Mouse (Mus musculus): ENCODE data around the gene Slc39a11.
A peak's percentile ranks its signal among the peaks of the same experiment; 100 is the strongest.

The Slc39a11 gene

DNA sequence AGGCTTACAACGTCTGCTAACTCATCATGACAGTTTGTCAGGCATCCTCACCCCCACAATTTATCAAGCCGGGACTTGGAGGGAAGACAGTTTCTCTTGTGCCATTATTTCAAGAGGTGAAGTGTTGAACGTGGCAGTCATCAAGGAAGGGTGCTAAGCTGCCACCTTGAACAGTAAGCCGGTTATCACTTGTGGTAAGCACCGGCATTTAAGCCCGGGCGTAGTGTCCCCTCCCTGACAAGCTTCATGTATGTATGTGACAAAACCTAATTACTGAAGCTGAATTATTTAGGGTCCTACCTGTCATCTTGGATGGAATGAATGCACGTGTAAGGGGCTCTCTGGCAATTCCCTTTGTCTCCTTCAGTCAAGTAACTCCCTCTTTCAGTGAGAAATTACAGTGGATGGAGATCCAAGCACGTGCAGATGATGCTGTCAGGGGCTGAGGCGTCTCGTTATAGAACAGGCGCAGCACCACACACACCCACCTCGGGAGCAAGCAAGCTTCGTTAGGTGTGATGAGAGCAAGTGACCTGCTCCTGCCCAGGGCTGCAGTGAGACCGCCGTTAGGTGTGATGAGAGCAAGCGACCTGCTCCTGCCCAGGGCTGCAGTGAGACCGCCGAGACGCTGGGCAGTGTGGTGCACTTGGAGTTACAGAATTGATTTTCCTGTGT is 149.1 kb downstream of the Slc39a11 start:
- no peak for DNase-seq

DNA sequence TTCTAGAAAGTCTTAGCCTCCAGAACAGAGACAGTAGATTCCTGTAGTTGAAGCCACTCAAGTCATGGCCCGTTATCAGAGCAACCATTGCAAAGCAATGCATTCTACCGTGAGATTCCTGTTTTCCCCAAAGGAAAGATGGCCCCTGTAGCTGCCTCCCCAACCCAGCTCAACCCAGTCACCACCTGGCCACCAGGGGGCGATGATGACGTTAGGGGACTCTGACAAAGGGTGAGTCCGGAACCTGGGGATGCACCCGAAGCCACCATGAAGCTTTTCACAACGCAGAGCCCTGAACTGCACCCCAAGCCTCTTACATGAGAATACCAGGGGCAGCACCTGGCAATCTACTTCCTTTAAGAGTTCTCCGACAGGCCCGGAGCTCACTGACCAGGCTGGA is 151.0 kb downstream of the Slc39a11 start:
- no peak for DNase-seq

DNA sequence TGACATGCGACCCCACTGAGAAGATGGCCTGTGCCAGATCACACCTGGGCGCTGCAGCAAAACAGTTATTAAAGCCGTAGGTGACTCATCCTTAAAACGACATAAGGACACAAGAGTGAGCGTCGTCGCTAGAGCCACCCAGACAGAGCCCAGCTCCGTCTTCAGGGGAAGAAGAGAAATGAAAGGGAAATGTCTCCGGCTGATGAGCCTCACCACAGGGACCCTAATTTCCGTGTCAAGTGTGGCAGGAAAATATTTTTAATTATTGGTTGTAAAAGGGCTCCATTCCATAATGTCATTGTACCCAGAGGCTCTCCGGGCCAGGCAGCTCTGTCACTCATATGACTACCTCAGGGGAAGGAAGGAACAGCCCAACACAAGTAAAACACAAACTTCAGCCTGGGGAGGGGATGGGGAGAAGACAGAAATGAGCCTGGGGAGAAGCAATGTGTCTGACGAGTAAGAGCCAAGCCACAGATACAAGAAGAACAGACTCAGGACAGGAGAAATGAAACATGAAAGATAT is 155.8 kb downstream of the Slc39a11 start:
- no peak for DNase-seq

DNA sequence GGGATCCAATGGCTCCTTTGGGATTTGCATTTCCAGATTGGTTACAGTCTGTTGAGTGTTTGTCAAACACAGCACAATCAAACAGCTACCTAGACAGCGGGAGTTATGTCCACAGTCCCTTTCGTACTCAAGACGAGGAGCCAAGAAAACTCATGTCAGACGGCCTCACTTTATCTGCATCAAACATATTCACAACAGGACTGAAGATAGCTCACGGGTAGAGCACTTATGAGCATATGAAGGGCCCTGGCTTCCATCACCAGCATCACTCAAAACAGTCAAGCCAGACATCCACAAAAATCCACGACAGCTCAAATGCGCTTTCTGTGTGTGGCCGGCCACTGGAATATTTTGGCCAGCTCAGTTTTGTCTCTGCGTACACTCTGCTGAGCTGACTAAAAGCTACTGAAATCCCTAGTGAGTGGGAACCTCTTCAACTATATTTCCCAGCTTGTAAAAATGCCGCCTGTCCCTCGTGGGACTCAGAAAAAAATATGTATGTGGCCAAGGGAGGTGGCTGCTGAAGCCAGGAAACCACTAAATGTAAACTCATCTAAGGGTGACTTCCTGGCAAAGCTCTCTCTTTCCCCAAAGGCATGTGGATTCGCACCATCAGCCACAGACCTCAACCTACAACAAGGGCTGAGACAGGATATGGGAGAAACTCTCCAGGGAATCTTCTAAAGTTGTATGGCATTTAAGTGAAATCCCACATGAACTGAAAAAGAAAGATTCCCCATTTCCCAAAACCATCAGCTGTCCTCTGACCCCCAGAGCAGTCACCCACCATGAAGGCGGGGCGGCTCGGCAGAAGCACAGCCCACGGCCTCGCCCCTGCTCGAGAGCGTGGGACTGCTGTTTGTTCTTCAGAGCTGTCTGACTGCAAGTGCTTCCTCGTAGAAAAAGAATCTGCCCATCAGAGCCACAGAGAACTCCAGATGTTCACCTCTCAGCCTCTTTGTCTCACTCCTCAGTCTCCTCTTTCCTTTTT is 159.1 kb downstream of the Slc39a11 start:
- no peak for DNase-seq

DNA sequence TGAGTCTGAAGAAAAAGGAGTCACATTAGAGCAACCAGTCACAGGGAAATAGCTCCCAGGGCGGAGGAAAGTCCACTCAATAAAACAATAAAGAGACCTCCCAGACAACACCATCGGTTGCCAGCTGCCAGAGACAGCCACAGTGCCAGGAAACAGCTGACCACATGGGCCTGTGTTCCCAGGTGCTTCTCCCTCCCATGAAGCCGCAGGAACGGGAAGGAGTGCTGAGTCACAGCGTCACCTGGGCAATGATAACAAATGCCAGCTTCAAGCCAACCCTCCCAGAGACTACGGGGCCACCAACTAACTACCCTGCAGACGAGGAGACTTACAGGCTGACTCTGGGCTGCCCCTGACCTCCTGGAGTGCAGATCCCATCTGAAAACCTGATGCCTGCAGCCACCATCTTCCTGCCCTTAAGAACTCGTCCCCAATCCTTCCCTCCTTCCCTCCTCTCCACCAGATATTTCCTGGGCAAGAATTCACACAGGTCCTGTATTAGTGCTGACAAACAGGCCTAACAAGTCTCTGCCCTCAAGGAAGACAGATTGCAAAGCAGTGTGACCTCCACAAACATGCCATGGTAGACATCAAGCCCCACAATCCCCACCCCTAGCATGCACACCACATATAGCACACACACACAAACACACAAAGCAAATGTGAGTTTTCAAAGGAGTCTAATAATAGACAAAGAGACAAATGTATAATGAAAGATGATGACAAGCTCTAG is 162.1 kb downstream of the Slc39a11 start:
- peak; percentile 9 for DNase-seq

DNA sequence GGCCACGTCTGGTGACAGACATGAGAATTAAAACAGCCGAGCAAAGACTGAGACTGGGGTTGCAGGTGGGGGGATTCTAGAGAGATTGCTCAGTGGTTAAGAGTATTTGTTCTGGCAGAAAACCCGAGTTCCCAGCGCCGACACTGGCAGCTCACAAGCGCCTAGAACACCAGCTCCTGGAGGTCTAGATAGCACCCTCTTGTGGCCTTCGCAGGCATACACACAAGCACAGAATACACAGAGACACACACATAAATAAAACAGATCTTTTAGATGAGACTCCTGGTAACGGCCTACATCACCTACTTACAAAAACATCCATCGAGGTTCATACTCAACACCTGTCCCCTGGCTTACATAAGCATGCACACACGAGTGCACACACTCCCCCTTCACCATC is 165.8 kb downstream of the Slc39a11 start:
- no peak for DNase-seq

DNA sequence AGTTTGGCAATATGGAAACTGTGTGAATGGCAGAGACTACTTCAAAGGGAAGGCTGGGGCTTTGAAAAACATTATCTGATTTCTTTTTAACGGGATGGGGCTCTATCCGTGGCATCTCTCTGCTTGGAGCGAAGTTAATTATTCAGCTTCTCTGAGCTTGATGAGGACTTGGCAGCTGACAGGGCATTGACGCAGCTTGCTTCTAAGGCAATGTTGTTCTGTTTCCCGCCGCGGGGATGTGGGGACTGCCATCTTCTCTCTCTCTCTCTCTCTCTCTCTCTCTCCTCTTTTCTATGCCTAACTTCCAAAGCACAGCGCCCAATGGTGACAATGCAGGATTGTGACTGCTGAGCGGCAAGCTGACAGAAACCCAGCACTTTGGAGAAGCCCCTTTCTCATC is 172.3 kb downstream of the Slc39a11 start:
- DNase-seq = no peak

DNA sequence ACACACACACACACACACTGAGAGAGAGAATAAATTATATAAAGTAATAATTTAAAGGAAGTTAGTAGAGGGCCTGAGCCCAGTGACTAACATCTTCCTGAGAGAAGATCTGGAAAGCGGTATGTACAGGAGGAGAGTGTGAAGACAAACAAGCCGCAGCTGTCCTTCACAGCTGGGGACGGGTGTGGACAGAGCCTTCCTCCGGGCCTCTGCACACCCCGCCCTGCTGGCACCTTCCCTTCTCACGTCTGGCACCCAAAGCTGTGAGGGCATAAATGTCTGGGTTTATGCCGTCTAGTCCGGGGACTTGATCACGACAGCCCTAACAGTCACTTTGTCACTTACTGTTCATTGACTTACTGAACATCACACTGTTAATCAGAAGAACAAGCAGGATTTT is 173.2 kb downstream of the Slc39a11 start:
- no peak for DNase-seq

DNA sequence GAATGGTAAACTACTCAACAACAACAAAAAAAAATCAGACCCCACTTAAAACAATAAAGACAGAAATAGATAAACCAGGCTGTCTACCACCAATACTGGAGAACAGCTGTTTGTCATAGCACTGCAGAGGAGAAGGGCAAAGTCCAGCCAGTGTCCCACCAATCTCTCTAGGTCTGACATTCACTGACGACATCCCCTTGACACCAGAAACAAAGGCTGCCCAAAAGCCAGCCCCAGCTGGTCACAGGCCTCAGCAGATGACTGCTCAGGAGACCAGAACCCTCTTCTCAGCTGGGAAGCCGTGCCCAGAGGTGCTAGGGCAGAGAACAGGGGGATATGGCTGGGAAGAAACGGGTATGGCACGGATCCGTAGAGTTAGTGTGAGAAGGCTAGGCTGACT is 174.4 kb downstream of the Slc39a11 start:
- DNase-seq = no peak

DNA sequence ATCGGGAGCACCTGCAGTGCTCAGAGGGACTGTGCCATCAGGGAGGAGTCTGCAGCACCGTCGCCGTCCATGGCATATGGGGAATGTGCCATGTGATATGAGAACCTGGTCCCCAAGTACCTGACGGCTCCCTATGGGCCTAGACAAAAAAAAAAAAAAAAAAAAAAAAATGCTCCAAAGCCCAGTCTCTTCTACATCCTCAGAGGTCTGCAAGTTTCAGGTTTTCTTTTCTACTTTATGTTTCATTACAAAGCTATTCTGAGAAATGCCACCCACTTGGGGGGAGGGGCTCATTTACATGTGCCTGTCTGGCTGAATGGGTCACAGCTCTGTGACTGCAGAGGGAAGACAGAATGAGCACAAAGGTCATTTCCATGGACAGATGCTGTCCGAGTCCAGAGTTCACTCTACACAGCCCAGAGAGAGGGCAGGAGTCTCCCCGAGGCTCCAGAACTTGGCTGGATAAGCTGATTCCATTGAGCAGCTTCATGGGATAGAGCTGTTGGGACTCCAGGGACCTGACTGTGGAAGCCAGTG is 175.8 kb downstream of the Slc39a11 start:
- no peak for DNase-seq

DNA sequence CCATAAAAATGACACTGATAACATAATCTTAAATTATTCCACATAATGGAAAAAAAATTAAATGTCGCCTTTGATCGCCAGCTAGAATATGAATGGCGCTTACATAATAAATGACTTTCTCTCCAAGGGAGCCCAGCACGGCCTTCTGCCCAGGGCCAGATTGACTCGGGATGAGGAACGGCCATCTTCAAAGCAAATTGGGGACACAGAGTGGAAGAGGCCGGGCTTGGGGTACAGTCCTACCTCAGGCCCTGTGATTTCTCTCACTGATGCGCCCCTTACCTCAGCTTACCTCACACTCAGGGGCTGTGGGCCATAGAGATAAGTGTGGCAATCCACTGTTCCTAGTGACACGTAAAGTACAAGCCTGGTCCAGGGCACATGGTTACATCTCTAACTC is 177.9 kb downstream of the Slc39a11 start:
- DNase-seq = no peak

DNA sequence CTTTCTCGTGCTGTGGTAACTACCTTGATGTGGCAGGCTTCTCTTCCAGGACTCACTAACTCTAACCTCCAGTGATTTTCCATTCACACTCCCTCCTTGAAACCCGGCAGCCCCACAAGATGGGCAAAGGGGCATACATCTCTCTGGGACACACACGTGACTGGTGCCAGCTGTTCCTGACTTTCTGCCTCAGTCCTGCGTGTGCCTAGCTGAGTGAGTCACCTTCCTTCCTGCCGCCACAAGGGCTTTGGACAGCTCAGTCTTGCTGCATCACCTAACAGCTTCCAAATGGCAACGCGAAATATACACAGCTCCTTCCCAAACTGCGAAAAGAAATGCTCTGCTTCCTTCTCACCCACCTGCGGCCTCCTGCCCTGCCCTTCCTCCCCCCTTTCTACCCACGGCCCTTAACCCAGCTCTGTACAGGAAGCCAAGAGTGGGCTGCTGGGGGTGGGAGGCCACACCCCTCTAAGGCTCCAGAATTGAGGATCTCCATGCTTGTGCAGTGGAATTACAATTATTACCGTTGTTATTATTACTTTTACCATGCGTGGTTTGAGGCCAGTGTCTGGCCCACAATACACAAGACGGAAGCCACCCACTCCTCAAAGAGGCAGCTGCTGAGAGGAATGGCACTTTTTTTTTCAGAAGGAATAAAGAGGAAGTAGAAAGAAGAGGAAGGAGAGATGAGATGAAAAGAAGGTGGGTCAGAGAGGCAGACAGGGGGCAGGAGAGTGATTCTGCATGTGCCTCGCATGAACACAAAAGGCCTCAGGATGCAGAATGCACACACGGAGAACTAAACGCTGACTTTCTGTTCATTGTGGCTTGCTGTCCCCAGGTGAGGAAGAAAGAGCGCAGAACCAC is 179.7 kb downstream of the Slc39a11 start:
- peak; percentile 31 for DNase-seq

DNA sequence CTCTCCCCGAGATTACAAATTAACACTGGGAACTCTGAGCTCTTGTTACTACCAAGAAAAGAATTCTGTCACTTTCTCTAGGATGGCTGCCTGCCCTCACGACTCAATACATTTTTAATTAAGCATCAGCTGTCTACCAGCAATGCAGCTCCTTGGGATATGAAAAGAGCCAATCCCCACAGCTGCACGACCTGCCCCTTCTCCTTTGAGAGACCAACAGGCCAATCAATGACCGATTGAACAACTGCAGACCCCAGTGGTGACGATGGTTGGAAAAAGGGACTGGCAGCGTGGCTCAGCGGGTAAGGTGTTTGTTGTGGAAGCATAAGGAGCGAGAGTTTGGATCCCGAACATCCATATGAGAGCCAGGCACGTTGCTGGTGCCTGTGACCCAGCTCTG is 181.9 kb downstream of the Slc39a11 start:
- DNase-seq = no peak

DNA sequence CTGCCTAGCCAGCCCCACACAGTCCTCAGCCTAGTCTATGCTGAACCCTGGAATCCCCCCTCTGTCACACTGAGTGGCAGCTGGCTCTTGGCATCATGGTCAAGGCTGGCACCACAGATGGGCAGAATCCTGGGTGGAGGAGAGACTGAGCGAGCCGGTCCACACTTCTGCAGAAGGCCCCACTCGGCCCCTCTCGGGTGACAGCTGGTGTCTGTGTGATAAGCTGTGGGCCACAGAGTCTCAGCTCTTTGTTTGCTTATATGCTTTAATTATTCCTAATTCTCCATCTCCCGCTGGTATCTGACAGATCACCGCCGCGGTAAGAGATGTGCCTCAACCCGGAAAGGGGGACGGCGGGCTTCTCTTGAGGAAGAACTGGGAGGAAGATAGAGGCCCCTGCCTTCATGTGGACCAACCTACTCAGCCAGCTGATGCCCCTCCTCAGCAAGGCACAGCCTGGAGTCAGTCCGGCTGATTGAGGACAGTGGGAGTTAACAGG is 182.5 kb downstream of the Slc39a11 start:
- no peak for DNase-seq

DNA sequence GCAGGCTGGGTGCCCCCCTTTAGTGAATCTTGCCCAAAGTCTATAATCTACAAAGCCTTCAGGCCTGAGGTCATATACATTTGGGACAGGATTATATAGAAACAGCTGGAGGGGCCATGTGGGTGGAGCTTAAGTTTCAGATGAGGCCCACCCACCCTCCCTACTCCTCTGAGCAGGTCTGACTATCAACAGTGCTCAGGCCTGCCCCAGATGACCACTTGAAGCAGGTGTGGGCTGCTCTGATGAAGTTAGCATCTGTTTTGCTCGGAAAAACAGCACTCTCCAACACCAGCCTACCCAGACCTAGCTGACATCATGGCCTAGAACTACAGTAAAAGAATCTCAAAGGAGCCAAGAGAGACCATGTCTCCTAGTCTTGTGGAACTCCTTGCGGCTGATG is 189.8 kb downstream of the Slc39a11 start:
- no peak for DNase-seq

DNA sequence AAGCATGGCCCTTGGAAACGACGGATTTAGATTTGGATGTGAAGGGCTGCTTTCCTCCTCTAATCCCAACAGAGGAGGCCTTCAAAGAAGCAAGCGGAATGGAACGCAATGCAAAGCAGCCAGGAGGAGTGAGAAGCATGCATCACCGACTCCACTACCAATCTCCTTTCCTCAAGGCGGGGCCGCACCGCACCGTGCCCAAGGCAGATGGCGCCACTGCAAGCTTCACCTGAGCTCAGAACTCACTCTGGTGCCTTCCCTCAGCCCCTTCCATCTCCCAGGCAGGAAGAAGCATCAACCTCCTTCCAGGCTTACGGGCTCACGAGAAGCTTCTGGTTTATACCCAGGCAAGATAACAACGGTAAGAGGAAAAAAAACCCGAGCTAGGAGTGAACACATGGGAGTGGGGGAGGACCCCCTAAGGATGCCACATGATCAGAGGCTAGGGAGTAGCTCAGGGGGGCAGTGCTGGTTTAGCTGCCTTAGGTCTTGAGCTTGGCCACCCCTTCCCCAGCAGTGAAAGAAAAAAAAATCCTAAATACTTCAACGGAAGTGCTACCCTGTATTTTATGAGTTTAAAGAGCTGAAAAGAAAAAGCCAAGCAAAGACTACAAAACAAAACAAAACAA is 191.2 kb downstream of the Slc39a11 start:
- DNase-seq = no peak

DNA sequence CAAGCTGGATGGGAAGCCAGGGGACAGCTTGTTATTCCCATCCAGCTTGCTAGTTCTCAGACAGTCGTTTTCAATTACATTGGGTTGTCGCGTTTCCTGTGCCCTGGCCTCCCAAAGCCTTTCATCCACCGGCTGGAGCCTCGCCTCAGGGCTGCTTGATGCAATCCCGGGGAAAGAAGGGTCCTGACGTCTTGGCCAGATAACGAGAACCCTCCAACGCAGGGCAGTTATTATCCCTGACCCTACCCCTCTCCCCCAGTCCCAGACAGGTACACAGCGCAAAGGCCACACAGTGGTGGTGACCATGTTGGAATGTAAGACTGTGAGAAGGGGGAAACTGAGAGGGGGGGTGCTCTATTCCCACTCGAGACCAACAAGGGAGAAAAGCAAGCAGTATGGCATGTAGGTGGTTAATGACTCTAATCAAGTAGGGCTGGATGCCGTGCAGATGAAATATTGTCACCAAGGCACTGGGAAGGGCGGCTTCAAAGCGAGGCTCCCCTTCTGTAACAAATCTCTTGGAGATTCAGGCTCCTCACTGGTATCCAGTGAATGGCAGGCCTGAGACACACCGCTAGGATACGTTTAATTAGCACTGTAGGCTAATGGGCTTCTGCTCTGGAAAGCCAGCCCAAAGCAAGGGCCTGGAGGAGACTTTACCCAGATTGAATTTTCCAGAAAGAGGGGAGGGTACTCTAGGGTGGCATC is 196.9 kb downstream of the Slc39a11 start:
- no peak for DNase-seq

DNA sequence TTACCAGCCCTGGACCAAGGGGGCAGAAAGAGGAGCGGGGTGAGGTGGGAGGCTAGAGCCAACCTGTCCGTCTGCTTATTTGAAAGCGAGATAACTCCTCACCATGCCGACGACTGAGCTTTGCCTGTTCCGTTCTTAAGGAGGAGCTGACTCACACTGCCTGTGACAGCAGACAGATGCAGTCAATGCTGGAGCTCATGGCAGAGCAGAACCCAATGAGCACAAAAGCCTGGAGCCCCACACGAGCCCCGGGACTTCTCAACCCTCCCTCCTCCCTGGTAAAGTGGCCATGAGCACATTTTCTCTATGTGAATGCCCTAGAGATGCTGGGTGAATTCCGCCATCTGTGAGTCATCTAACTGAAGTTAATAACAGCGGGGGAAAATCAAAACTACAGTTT is 198.6 kb downstream of the Slc39a11 start:
- peak; percentile 31 for DNase-seq

DNA sequence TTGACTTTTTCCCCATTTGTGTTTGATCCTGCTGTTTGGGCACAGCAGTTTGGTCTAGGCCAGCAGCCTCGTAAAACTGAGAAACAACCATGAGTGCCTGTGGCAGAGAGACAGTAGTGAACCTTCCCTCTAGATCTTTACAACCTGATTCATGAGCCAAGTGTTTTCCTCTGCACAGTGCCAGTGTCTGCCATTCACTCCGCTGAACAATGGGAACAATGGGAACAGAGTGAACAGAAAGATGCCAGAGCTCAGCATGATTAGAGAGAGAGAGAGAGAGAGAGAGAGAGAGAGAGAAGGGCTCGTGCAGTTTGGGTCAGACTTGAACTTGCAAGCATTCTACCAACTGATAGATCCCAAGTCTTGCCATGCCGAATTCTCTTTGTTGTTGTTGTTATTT is 199.2 kb downstream of the Slc39a11 start:
- DNase-seq = no peak

DNA sequence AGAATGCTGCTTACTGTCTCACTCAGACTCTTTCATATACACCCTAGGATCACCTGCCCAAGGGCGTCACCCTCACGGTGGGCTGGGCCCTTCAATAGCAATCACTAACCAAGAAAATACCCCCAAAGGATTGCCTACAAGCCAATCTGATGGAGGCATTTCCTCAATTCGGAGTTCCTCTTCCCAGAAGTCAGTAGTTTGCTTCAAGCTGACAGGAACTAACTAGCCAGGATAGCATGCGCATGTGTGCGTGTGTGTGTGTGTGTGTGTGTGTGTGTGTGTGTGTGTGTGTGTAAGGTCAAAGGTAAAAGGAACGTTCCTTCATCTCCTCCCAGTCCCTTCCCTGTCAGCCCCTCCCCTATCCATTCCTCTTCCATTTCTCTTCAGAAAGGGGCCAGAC is 199.9 kb downstream of the Slc39a11 start:
- DNase-seq = no peak

DNA sequence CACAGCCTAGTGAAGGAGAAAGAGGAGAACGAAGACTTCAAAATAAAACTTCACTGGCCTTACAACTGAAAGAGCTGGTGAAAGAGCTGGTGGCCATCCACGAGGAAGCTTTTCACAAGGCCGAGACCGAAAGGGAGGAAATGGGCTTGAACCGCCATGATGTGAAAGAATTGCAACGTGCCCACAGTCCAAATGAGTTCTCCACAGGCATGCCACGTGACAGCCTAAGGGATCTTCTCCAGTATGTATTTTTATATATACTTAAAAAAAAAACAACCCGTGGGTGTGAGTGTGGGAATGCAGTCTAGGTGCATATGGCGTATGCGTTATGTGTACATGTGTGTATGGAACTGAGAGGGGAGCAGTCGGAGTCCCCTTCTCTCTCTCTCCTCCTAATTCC is 207.8 kb downstream of the Slc39a11 start:
- DNase-seq = no peak
